Mouse (Mus musculus) c-Kit-negative CD71-positive TER-119-positive erythroid progenitor cells, embryonic 14.5 days (primary cell): ENCODE results near the gene Aprt.

Experiments
- DNase-seq: peaks from one replicate; pipeline ENCODE4 v3.0.0-alpha.2; 2013; ENCODE audit warnings: low read depth, low spot score

Aprt gene

GRCm38 (mm10) chr8:122564363-122565352 lies 12.1 kb downstream of the Aprt start:
- no peak for DNase-seq

DNA sequence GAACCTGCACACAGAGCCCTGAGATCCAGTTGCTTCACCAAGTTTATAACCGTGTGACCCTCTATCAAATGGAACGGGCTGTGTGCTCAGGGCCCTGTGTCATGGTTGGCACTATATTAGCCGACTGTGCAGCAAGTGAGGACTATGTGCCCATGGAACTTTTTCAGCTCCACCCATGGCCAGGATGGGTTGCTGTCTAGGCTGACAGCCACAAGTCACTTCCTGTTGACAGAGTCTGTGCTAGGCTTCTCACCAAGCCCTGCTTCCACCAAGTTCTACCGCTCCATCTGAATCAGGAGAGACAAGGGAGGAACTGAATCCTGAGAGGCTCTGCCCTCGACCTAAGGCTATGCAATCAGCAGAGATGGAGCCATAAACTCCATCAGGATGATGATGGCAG lies 15.5 kb downstream of the Aprt start:
- no peak for DNase-seq

DNA sequence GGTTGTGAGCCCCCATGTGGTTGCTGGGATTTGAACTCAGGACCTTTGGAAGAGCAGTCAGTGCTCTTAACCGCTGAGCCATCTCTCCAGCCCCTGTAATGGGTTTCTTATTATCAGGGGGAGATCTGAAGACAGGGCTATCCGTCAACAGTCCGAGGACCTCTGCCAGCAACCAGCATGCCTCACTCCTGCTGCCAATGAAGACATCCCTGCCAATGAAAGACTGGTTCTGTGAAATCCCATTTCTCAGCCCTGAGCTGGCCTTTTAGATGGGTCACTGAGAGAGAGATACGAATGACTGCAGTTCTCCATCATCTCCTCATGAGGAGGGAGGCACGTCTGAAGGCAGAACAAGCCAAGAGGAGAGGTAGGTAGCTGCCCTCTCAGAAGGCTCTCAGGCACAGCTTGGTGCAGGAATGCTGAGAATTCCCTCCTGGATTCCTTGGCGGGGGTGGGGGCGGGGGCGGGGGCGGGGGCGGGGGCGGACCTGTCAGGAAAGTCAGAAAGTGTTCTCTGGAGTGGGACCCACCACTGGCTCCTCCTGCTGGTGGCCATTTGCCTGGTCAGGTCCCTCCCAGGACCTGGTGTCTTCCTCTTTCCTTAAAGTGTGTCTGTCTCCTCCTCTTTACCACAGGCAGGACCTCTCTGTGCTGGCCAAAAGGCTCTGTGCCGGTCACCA lies 17.9 kb downstream of the Aprt start:
- no peak for DNase-seq

DNA sequence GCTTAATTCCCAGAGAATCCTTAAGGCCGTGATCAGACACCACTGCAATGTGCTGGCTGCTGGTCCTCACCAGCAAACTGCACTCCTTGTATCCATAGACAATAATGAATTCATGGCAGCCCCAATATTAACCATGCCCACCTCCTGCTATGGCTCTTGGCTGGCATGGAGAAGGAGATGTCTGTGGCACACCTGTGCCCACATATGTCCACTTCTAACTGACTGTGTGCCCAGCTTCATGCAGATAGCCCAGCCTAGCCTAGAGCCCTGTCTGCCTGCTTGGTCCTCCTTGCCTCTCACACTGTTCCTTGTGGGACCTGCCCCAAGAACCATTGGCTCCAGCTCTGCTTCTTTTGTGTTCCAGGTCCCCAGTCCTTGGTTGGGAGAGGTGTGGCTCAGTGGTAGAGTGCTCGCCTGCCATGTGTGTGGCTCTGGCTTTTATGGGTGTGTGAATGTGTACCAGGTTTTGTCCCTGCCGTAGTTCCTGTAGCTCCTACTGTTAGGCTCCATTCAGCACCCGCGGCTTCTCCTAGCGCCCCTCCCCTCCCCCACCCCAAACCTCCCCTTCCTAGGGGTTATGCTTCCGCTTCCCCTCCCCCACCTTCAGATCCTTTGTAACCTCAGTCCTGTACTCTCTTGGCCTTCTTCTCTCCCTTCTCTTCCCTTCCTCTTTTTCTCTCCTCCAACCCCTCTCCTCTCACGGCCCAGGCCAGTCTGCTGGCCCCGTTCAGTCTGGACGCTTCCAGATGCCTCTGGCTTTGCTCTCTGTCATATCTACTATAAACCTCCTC lies 19.3 kb downstream of the Aprt start:
- DNase-seq = no peak

- no peak for DNase-seq
Observed at GRCm38 (mm10) chr8:122556030-122557009, 20.4 kb downstream of the Aprt start.

DNA sequence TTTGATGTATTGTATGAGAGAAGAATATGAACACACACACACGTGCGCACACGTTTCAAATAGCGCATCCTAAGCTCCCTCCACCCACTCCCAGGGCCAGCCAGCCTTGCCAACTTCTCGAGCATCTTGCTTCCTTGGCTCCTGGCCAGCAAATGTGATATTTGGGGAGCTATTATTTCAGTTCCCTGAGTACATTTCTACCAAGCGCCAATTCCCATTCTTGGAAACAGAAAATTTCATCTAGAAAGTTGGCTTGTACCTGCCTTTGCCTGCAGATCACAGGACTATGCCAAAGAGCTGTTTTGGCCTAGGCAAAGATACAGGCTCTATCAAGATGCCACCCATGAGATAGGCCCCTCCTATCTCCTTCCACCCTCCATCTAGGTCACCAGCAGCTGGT lies 21.9 kb downstream of the Aprt start:
- DNase-seq = no peak

DNA sequence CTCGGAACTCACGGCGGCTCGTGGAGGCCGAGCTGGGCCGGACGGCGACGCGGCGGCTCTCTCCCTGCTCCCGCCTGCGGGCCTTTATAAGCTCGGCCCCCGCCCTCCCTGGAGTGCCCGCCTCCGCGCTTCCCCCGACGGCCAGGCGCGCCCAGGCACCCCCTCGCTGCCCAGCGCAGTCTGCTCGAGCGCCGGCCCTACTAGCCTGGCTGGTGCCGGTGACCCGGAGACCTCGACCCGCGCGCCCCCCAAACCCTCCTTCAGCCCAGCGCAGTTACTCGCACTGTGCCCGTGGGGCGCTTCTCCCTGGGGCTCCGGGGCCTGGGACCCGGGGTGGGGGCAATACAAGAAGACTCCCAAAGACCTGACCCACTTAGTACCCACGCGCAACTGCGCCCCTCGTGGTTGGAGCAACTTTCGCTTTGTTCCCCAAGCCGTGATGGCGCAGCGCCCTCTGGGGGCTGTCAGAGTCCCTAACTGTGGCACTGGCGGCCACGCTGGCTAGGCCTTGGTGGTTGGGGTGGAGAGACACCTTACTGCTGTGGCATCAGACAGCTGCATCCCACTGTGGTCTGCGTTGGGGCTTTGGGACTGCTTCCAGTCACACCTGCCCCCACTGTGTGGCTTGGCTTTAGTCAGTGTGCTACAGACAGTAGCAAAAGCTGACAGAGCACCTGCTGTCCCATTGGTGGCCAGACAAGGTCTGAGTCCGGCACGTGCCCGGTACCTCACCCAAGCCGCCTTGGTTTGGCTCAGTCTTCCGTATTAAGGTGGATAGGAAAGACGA lies 25.3 kb downstream of the Aprt start, which contains the start of gene Piezo1:
TSS of gene Piezo1 (minus strand) at position 65 of the 787 bp plus-strand sequence.
- peak; percentile 81 for DNase-seq

- no peak for DNase-seq
Observed at GRCm38 (mm10) chr8:122550995-122551264, 25.8 kb downstream of the Aprt start.

- no peak for DNase-seq
Observed at GRCm38 (mm10) chr8:122550234-122550994, 26.3 kb downstream of the Aprt start.

DNA sequence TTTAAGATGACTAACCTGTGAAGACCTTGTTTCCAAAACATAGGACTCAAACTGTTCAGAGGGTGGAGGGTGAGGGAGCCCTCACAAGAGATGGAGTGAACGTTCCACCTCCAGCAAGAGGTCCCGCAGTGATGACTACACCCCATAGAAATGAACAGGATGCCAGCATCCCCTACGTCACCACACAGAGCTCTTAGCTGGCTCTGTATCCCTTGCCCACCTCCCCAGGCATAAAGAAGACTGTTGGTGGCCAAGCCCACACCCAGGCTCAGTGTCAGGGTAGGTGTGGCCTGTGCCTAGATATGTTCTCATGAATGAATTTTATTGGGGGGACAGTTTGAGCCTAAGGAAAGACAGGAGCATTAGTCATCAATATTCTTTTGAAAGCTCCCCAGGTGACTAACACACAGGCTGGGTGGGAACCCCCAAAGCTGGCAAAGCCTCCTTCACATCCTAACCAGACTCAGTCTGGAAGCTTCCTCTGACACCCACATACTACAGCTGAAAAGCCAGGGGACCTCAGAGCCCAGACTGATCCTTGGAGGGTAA lies 27.7 kb downstream of the Aprt start:
- DNase-seq = no peak

DNA sequence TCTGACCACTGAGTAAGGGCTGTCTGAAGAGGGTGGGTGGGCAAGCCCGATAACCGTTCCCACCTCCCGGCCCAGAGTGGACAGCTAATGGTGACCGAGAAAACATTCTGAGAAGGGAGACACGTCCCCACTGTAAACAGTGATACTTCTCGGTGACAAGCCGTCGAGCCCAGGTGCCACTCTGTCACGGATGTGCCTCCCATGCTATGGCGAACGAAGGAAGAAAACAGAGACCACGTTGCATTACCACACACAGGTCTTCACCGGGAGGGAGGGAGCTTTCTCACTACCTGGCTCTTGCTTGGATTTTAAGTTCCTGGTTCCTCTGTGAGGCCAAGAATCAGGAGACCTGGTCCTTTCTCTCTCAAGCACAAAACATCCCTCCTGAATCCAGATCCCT lies 28.4 kb downstream of the Aprt start:
- no peak for DNase-seq

DNA sequence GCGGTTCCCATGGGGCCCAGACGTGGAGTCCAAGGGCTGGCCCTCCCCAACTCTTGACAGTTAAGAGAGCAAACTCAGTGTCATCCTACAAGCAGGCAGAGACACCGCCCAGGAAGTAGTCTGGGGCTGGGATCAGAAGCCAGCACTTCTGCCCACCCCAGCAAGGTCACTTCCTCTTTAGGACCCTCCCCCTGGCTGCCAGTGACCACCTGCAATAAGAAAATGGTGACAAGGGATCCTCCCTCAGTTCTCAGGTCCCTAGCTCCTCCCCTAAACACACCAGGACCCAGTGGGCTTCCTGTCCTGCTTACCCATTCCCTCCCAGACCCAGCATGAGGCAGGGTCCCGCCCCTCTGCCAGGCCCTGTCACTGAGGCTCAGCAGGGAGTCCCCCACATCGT lies 28.9 kb downstream of the Aprt start:
- DNase-seq = no peak

DNA sequence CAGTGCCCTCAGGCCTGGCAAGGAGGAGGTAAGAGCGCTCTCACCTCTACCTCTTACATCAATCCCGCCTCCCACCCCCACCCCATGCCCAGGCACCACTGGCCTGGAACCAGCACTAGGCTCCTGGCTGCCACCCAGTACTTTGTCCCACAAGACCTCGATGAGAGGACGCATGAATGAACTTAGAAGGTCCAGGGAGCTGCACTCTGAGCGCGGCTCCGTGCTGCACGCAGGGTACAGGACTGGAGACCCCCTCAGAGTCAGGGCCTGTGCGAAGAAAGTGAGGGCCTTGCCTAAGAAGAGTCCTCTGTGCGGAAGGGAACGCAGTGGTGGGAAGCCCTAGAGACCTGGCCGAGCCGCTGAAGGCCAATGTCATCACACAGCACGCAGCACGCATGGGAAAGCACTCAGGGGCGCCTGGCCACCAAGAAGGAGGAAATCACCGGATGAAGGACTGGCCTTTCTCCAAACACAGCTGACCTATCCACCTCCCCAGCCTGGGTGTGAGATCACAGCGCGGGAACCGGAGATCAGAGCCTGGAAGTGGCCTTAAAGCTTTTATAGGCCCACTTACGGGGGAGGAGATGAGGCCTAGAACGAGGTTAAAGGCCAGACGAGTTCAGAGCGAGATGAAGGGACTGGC lies 29.8 kb downstream of the Aprt start:
- no peak for DNase-seq

GRCm38 (mm10) chr8:122546066-122546755 lies 30.5 kb downstream of the Aprt start:
- DNase-seq = peak; percentile 68

DNA sequence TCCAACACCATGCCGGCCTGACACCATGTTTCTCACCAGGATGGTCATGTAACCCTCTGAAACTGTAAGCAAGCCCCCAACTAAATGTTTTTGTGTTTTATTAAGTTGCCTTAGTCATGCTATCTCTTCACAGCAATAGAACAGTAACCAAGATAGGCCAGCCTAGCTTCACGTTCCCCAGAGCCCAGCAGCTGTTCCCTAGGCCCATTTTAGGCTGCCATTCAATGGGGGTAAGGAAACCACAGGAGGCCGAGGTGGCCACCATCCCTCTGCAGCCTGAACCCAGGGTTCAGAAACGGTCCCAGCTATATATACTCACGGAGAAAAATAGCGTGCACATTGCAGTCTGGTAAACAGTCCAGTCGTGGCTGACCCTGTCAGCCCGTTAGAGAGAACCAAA lies 32.6 kb downstream of the Aprt start:
- DNase-seq = no peak

DNA sequence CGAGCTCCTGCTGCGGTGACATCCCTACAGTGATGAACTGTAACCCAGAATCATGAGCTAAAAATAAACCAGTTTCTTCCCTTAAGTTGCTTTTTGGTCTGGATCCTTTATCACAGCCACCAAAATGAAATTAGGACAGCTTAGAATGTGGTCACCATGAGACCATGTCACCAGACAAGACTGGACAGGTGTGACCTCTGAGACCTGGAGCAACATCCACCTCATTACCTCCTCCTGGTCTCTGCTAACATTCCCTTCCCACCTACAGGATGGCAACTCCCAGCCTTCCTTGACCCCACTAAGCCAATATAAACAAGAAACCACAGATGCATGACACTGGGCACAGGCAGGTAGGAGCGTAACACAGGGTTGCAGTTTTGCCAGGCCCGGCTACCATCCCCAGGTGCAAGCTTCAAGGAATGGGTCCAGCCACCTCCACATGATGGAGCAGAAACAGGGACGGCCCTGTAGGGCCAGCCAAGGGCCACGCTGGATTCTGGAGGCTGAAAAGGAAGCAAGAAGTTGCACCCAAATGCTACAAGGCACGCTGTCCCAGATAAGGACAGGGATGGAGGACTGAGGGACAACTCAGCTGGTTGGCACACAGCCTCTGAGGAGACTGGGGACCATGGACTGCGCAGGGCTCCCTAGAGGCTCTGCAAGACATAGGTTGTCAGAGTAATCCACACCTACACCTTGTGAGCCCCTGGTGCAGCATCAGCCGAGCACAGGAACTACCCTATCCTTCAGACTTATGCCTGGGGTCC lies 38.2 kb downstream of the Aprt start:
- no peak for DNase-seq

DNA sequence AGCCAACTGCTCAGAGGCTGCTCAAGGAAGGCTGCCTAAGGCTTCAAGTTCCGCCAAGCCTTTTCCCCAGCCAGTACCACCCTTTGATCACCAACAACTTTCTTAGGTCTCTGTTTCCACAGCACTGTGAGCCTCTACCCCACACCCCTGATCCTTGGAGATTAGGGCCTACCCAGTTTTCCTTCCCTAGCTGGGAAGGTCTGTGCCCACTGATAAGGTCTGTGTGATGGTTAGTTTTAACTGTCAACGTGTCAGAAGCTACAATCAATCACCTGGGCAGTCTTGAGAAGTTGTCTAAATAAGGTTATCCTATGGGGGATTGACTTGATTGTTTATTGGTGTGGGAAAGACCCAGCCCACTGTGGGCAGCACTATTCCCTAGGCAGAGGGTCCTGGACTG lies 38.9 kb downstream of the Aprt start:
- DNase-seq = peak; percentile 74
